Mouse (Mus musculus): Measurements from ENCODE around the gene Lrrc4c. TPM values are rescaled to one million over a fixed set of nuclear protein-coding genes. Genes with fewer than 3 reads are reported as not detected.
A peak's percentile ranks its signal among the peaks of the same experiment; 100 is the strongest.

The Lrrc4c gene
- polyA plus RNA-seq, 1 experiment from 2014 or later: 13.4 TPM

DNA sequence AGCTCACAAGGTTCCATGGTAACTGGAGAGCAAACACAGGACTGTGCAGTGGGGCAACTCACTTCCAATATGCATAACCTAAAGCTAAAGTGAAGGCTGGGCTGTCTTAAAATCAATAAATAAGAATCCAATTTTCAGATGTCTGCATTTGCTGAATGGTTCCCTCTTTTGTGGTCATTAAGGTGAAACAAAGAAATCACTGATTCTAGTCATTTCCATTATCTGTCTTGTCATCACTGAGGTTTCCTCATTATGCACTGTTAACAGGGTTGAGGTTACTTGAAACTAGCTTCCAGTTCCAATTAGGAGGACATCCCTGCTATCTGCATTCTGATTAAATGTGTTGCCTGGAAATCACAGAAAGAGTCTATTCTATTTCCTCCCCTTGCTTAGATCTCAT is 1291.5 kb downstream of the Lrrc4c start:
- Histone ChIP-seq H3K4me3 (replicated peaks) (no peak overlapping the region), H3K4me1 (peaks cover 5% of the 10 kb centered on the region; the same call in 1 of the 2 replicates), H3K4me2 (no peak overlapping the region), H3K27me3 (no peaks in the 10 kb centered on the region), H3K36me3 (replicated peaks) (no peaks in the 10 kb centered on the region), H3K9me3 (no peaks in the 10 kb centered on the region), H3K9ac (no peak overlapping the region), H3K27ac (no peak overlapping the region)
- peak; percentile 49; the same call in 1 of the 2 replicates for ATAC-seq (ENCODE audit: low FRiP score)

DNA sequence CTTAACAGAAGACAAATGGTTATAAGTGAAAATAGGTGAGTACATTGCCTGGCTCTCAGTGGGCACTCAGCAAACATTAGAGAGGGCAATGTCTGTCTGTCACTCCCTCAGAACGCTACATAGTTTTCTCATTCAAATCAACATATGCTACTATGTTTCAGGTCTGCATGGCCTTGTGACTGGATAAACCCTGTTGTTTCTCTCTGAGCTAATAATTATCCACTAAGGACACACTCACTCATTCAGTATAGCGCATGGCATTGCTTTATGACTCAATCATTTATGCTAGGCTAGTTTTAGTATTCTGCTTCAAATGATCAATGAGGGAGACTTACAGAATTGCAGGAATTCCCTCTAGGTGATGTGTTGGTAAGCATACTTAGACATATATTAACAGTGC is 1292.6 kb downstream of the Lrrc4c start:
- H3K36me3 ChIP-seq (replicated peaks): no peaks in the 10 kb centered on the region
- no peak overlapping the region for H3K9ac ChIP-seq
- 90% methylated on average over 2 of the region's 2 CpGs for WGBS
- H3K9me3 ChIP-seq: no peaks in the 10 kb centered on the region
- no peaks in the 10 kb centered on the region for H3K27me3 ChIP-seq
- H3K27ac ChIP-seq: no peak overlapping the region
- H3K4me2 ChIP-seq: no peak overlapping the region
- H3K4me3 ChIP-seq (replicated peaks): no peak overlapping the region
- H3K4me1 ChIP-seq: no peaks in the 10 kb centered on the region
- no peak for ATAC-seq (ENCODE audit: low FRiP score)

GRCm38 (mm10) chr2:97614724-97615123 is 1296.8 kb downstream of the Lrrc4c start:
- ATAC-seq (ENCODE audit: low FRiP score): no peak
- Histone ChIP-seq H3K27ac (no peak overlapping the region), H3K4me2 (no peak overlapping the region), H3K9ac (no peak overlapping the region), H3K4me3 (replicated peaks) (no peak overlapping the region), H3K9me3 (peaks cover 1% of the 10 kb centered on the region; the same call in 1 of the 2 replicates), H3K36me3 (replicated peaks) (no peaks in the 10 kb centered on the region), H3K27me3 (no peaks in the 10 kb centered on the region), H3K4me1 (no peaks in the 10 kb centered on the region)
- WGBS: 80% methylated on average over 2 of the region's 2 CpGs

DNA sequence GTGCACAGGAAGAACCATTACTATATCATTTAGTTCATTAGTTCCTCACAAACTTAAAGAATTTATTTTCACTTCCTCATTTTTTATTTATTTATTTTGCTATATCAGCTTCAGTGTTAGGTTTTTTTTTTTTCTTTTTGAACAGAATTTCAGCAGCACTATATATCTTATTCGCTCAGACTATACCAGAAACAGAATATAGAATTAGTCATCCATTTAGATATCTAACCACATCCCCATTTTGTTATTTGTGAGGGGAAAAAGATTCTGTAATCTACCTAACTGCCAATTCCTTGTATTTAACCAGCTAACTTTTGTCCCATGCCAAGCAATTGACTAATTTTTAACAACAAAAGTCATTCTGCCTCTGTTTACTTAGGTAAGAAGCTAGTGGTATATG is 1300.6 kb downstream of the Lrrc4c start:
- ATAC-seq (ENCODE audit: low FRiP score): no peak
- no peaks in the 10 kb centered on the region for H3K4me1 ChIP-seq
- peaks cover 8% of the 10 kb centered on the region; the same call in 1 of the 2 replicates for H3K9me3 ChIP-seq

DNA sequence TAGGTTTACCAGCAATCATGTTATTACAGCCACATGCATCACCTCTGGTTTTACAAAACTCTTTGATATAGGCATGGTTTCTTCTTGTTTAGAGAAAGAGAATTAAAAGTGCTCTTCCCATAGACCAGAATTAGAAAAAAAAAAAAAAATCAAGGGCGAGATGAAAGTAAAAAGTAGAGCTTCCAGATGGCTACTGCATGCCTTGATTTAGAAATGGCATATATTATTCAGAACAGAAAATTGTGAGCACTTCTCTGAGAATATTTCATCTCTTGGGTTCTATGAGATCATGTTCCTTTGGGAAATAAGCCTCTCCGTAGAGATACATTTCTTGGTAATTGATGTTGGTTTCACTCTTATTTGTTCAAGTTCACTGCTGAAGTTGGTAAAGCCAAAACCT is 1322.0 kb downstream of the Lrrc4c start:
- Histone ChIP-seq H3K9ac (no peak overlapping the region), H3K36me3 (replicated peaks) (no peaks in the 10 kb centered on the region)
- WGBS: 90% methylated on average over 2 of the region's 2 CpGs

More for the DNA sequence above, 1300.6 kb downstream of the Lrrc4c start:
- Histone ChIP-seq H3K27ac (no peak overlapping the region), H3K4me3 (replicated peaks) (no peak overlapping the region), H3K4me2 (no peak overlapping the region), H3K9ac (no peak overlapping the region), H3K27me3 (no peaks in the 10 kb centered on the region), H3K36me3 (replicated peaks) (no peaks in the 10 kb centered on the region)
- 92% methylated on average over 1 of the region's 1 CpGs for WGBS

DNA sequence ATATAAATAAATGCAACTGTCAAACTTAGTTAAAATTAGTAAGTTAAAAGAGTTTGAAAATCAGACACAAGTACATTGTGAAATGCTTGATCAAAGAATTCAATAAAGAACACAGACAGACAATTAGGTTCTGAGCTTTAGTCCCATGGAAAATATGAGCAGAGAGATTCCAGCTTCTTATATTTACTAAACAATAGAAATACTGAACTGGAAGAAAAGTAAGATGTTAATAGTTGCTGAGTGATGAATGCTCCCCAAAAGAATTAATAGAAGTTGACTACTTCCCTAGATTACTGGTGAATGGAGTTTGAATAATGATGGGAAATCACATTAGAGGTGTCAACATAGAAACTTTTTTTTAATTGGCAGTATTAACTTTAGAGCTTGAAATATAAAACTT is 1323.7 kb downstream of the Lrrc4c start:
- Histone ChIP-seq H3K27ac (no peak overlapping the region), H3K4me1 (no peaks in the 10 kb centered on the region), H3K4me2 (no peak overlapping the region), H3K9me3 (no peaks in the 10 kb centered on the region), H3K27me3 (no peaks in the 10 kb centered on the region), H3K36me3 (replicated peaks) (no peaks in the 10 kb centered on the region), H3K4me3 (replicated peaks) (no peak overlapping the region), H3K9ac (no peak overlapping the region)
- no peak for ATAC-seq (ENCODE audit: low FRiP score)

More for the DNA sequence above, 1322.0 kb downstream of the Lrrc4c start:
- ATAC-seq (ENCODE audit: low FRiP score): no peak
- Histone ChIP-seq H3K27me3 (no peaks in the 10 kb centered on the region), H3K9me3 (no peaks in the 10 kb centered on the region), H3K27ac (no peak overlapping the region), H3K4me3 (replicated peaks) (no peak overlapping the region), H3K4me2 (no peak overlapping the region), H3K4me1 (no peaks in the 10 kb centered on the region)

GRCm38 (mm10) chr2:97652711-97653110 is 1334.7 kb downstream of the Lrrc4c start:
- Histone ChIP-seq H3K27me3 (no peaks in the 10 kb centered on the region), H3K4me2 (no peak overlapping the region), H3K27ac (no peak overlapping the region), H3K4me3 (replicated peaks) (no peak overlapping the region), H3K9me3 (no peaks in the 10 kb centered on the region), H3K9ac (no peak overlapping the region), H3K4me1 (no peaks in the 10 kb centered on the region), H3K36me3 (replicated peaks) (no peaks in the 10 kb centered on the region)
- WGBS: 23% methylated on average over 1 of the region's 1 CpGs
- ATAC-seq (ENCODE audit: low FRiP score): peak; percentile 46; the same call in 1 of the 2 replicates

Small RNA genes within 50 kb of the gene (microRNA-seq; reads per million reads assigned to microRNA genes)
- gene Gm44320: not detected

Measured in forebrain, embryonic 12.5 days (tissue).